Mouse (Mus musculus): Measurements from ENCODE around the gene Spata16. TPM values are rescaled to one million over a fixed set of nuclear protein-coding genes. Genes with fewer than 3 reads are reported as not detected.

The Spata16 gene
- polyA plus RNA-seq, 1 experiment from 2014 or later: not detected

DNA sequence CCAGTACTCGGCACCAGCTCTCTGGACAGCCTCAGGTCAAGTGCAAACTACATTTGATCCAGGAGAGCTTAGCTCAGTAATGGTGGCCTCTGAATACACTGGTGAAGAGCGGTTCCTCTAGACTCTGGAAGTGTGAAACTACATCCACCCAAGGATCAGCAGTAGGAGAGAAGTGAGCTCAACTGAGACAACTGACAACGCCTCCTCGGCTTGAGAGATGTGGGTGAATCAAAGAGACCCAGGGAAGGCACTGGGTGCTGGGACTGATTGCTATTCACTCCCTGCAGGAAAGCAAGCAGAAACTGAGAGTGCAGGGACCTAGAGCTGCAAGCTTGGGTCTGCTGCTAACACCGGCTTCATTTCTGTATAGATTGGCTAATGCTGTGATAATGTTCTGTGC is 210.5 kb downstream of the Spata16 start:
- WGBS: 87% methylated on average over 5 of the region's 5 CpGs
- Histone ChIP-seq H3K36me3 (ENCODE audit: control insufficient read depth, insufficient read depth, low read length) (no peaks in the 10 kb centered on the region), H3K4me3 (ENCODE audit: low read depth, low read length) (no peak overlapping the region), H3K27ac (ENCODE audit: low read depth, low read length) (no peak overlapping the region), H3K4me1 (replicated peaks; ENCODE audit: control insufficient read depth, insufficient read depth, low read length) (peaks cover 2% of the 10 kb centered on the region; the same call in 1 of the 2 replicates), H3K9me3 (ENCODE audit: control insufficient read depth, low read length) (no peaks in the 10 kb centered on the region), H3K27me3 (ENCODE audit: control insufficient read depth, insufficient read depth, low read length) (no peaks in the 10 kb centered on the region), H3K9ac (ENCODE audit: low read length) (no peak overlapping the region), H3K4me2 (ENCODE audit: low read depth, low read length, severe bottlenecking) (no peak overlapping the region)
- ATAC-seq (replicated peaks; ENCODE audit: low FRiP score): no peak
- DNase-seq (ENCODE audit: low spot score): no peak

DNA sequence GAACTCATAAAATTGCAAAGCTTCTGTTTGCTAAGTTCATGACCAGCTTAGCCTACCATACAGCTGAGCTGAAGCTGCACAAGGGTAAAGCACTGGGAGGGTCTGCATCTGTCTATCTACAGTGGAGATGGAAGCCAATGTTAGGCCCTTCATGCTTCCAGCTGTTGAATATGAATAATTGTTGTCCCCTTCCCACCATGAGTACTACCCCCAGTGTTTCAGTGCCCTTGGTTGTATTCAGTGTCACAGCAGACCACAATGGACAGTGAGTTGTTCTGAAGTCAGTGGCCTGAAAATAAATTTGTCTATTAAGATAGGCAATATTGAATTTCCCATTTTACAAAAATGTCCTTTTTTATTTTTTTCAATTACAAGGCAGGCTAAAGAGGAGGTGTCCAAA is 212.8 kb downstream of the Spata16 start:
- peaks cover 2% of the 10 kb centered on the region; the same call in 1 of the 2 replicates for H3K4me1 ChIP-seq (replicated peaks; ENCODE audit: control insufficient read depth, insufficient read depth, low read length)
- H3K9me3 ChIP-seq (ENCODE audit: control insufficient read depth, low read length): no peaks in the 10 kb centered on the region
- no peak overlapping the region for H3K27ac ChIP-seq (ENCODE audit: low read depth, low read length)
- no peak for ATAC-seq (replicated peaks; ENCODE audit: low FRiP score)
- H3K4me3 ChIP-seq (ENCODE audit: low read depth, low read length): no peak overlapping the region
- no peak for DNase-seq (ENCODE audit: low spot score)
- H3K9ac ChIP-seq (ENCODE audit: low read length): no peak overlapping the region
- no peaks in the 10 kb centered on the region for H3K36me3 ChIP-seq (ENCODE audit: control insufficient read depth, insufficient read depth, low read length)
- no peak overlapping the region for H3K4me2 ChIP-seq (ENCODE audit: low read depth, low read length, severe bottlenecking)
- H3K27me3 ChIP-seq (ENCODE audit: control insufficient read depth, insufficient read depth, low read length): no peaks in the 10 kb centered on the region

GRCm38 (mm10) chr3:26850691-26851563 is 213.5 kb downstream of the Spata16 start:
- 42% methylated on average over 9 of the region's 9 CpGs for WGBS
- Histone ChIP-seq H3K27ac (ENCODE audit: low read depth, low read length) (no peak overlapping the region), H3K9me3 (ENCODE audit: control insufficient read depth, low read length) (no peaks in the 10 kb centered on the region), H3K9ac (ENCODE audit: low read length) (no peak overlapping the region), H3K36me3 (ENCODE audit: control insufficient read depth, insufficient read depth, low read length) (no peaks in the 10 kb centered on the region), H3K27me3 (ENCODE audit: control insufficient read depth, insufficient read depth, low read length) (no peaks in the 10 kb centered on the region), H3K4me2 (ENCODE audit: low read depth, low read length, severe bottlenecking) (no peak overlapping the region), H3K4me1 (replicated peaks; ENCODE audit: control insufficient read depth, insufficient read depth, low read length) (peaks cover 2% of the 10 kb centered on the region; the same call in 1 of the 2 replicates), H3K4me3 (ENCODE audit: low read depth, low read length) (no peak overlapping the region)
- ATAC-seq (replicated peaks; ENCODE audit: low FRiP score) (peak; percentile 53; the same call in 1 of the 2 replicates), DNase-seq (ENCODE audit: low spot score) (no peak)

DNA sequence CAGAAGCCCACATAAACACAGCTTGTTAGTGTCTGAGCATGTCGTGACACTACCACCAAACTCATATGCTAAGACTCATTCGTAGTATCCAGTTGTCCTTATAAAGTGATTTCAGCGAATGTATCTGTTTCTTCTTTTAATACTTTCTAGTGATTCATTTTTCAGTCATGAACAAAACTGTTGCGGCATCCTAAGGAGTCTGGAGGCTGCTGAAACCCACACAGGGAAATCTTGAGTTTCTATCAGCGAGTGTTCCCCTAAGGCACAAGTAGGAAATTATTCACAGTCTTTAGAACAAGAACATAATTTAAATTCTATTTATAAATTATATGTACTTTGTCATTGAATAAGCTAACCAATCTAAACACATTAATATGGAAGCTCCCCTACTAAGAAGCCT is 216.1 kb downstream of the Spata16 start:
- Histone ChIP-seq H3K27ac (ENCODE audit: low read depth, low read length) (no peak overlapping the region), H3K9me3 (ENCODE audit: control insufficient read depth, low read length) (no peaks in the 10 kb centered on the region), H3K36me3 (ENCODE audit: control insufficient read depth, insufficient read depth, low read length) (no peaks in the 10 kb centered on the region), H3K4me3 (ENCODE audit: low read depth, low read length) (no peak overlapping the region), H3K9ac (ENCODE audit: low read length) (no peak overlapping the region), H3K4me1 (replicated peaks; ENCODE audit: control insufficient read depth, insufficient read depth, low read length) (peaks cover 2% of the 10 kb centered on the region; the same call in 1 of the 2 replicates), H3K27me3 (ENCODE audit: control insufficient read depth, insufficient read depth, low read length) (no peaks in the 10 kb centered on the region), H3K4me2 (ENCODE audit: low read depth, low read length, severe bottlenecking) (no peak overlapping the region)
- DNase-seq (ENCODE audit: low spot score) (no peak), ATAC-seq (replicated peaks; ENCODE audit: low FRiP score) (no peak)
- 90% methylated on average over 5 of the region's 5 CpGs for WGBS

- WGBS: 89% methylated on average over 2 of the region's 2 CpGs
Observed at GRCm38 (mm10) chr3:26874706-26875105, 237.3 kb downstream of the Spata16 start.

DNA sequence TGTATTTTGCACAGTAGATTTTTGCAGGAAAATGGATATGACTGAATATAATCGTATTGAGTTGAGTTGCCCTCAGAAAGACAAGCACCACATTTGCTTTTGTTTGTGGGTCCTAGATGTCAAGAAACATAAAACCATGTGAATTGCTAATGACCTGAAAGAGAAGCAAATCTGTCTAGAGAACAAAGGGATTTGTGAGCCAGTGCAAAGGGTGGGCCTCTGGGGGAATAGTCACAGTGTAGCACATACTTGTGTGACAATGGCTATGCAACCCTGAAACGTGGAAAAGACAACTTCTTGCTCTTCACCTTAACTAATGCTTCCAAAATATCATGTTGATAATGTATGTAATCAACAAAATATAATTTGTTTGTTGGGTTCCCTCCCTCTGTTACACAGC is 239.9 kb downstream of the Spata16 start:
- Histone ChIP-seq H3K4me1 (replicated peaks; ENCODE audit: control insufficient read depth, insufficient read depth, low read length) (no peaks in the 10 kb centered on the region), H3K36me3 (ENCODE audit: control insufficient read depth, insufficient read depth, low read length) (no peaks in the 10 kb centered on the region), H3K9ac (ENCODE audit: low read length) (no peak overlapping the region), H3K4me3 (ENCODE audit: low read depth, low read length) (no peak overlapping the region), H3K27ac (ENCODE audit: low read depth, low read length) (no peak overlapping the region), H3K27me3 (ENCODE audit: control insufficient read depth, insufficient read depth, low read length) (no peaks in the 10 kb centered on the region), H3K9me3 (ENCODE audit: control insufficient read depth, low read length) (no peaks in the 10 kb centered on the region), H3K4me2 (ENCODE audit: low read depth, low read length, severe bottlenecking) (no peak overlapping the region)
- 53% methylated on average over 2 of the region's 2 CpGs for WGBS
- DNase-seq (ENCODE audit: low spot score) (no peak), ATAC-seq (replicated peaks; ENCODE audit: low FRiP score) (no peak)

More at GRCm38 (mm10) chr3:26874706-26875105, 237.3 kb downstream of the Spata16 start:
- no peaks in the 10 kb centered on the region for H3K36me3 ChIP-seq (ENCODE audit: control insufficient read depth, insufficient read depth, low read length)
- ATAC-seq (replicated peaks; ENCODE audit: low FRiP score) (no peak), DNase-seq (ENCODE audit: low spot score) (no peak)
- H3K9me3 ChIP-seq (ENCODE audit: control insufficient read depth, low read length): no peaks in the 10 kb centered on the region
- H3K4me3 ChIP-seq (ENCODE audit: low read depth, low read length): no peak overlapping the region
- no peak overlapping the region for H3K4me2 ChIP-seq (ENCODE audit: low read depth, low read length, severe bottlenecking)
- no peaks in the 10 kb centered on the region for H3K27me3 ChIP-seq (ENCODE audit: control insufficient read depth, insufficient read depth, low read length)
- no peak overlapping the region for H3K9ac ChIP-seq (ENCODE audit: low read length)
- no peak overlapping the region for H3K27ac ChIP-seq (ENCODE audit: low read depth, low read length)
- H3K4me1 ChIP-seq (replicated peaks; ENCODE audit: control insufficient read depth, insufficient read depth, low read length): no peaks in the 10 kb centered on the region

- Histone ChIP-seq H3K4me3 (ENCODE audit: low read depth, low read length) (no peak overlapping the region), H3K4me2 (ENCODE audit: low read depth, low read length, severe bottlenecking) (no peak overlapping the region), H3K4me1 (replicated peaks; ENCODE audit: control insufficient read depth, insufficient read depth, low read length) (no peaks in the 10 kb centered on the region), H3K27ac (ENCODE audit: low read depth, low read length) (no peak overlapping the region), H3K9ac (ENCODE audit: low read length) (no peak overlapping the region), H3K36me3 (ENCODE audit: control insufficient read depth, insufficient read depth, low read length) (no peaks in the 10 kb centered on the region), H3K27me3 (ENCODE audit: control insufficient read depth, insufficient read depth, low read length) (no peaks in the 10 kb centered on the region), H3K9me3 (ENCODE audit: control insufficient read depth, low read length) (no peaks in the 10 kb centered on the region)
- 90% methylated on average over 1 of the region's 1 CpGs for WGBS
- no peak for DNase-seq (ENCODE audit: low spot score)
- no peak for ATAC-seq (replicated peaks; ENCODE audit: low FRiP score)
Observed at GRCm38 (mm10) chr3:26916607-26917006, 279.2 kb downstream of the Spata16 start.

DNA sequence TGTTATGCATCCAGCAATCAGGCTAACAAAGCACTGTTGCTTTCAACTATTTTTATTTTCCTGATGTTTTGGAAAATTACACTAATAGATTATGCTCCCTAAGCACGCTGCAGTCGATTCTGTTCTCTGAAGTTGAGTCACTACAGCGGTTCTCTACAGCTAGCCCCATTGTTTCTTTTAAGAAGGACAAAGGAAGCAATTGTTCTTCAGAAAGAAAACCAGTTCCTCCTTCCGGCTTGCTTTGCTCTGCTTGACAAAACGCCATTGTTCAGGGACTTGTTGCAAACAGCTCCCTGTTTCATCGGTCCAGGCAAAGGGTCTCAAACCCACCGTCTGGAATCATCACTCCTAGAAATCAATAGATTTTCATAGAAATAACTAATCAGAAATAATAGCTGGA is 283.6 kb downstream of the Spata16 start:
- Histone ChIP-seq H3K4me3 (ENCODE audit: low read depth, low read length) (no peak overlapping the region), H3K4me1 (replicated peaks; ENCODE audit: control insufficient read depth, insufficient read depth, low read length) (no peaks in the 10 kb centered on the region), H3K9me3 (ENCODE audit: control insufficient read depth, low read length) (no peaks in the 10 kb centered on the region), H3K27me3 (ENCODE audit: control insufficient read depth, insufficient read depth, low read length) (no peaks in the 10 kb centered on the region), H3K9ac (ENCODE audit: low read length) (no peak overlapping the region), H3K27ac (ENCODE audit: low read depth, low read length) (no peak overlapping the region), H3K4me2 (ENCODE audit: low read depth, low read length, severe bottlenecking) (no peak overlapping the region), H3K36me3 (ENCODE audit: control insufficient read depth, insufficient read depth, low read length) (no peaks in the 10 kb centered on the region)
- 31% methylated on average over 7 of the region's 7 CpGs for WGBS
- no peak for ATAC-seq (replicated peaks; ENCODE audit: low FRiP score)
- DNase-seq (ENCODE audit: low spot score): no peak

GRCm38 (mm10) chr3:26921576-26921975 is 284.2 kb downstream of the Spata16 start:
- Histone ChIP-seq H3K27me3 (ENCODE audit: control insufficient read depth, insufficient read depth, low read length) (no peaks in the 10 kb centered on the region), H3K27ac (ENCODE audit: low read depth, low read length) (no peak overlapping the region), H3K36me3 (ENCODE audit: control insufficient read depth, insufficient read depth, low read length) (no peaks in the 10 kb centered on the region), H3K9ac (ENCODE audit: low read length) (no peak overlapping the region), H3K9me3 (ENCODE audit: control insufficient read depth, low read length) (no peaks in the 10 kb centered on the region), H3K4me2 (ENCODE audit: low read depth, low read length, severe bottlenecking) (no peak overlapping the region), H3K4me3 (ENCODE audit: low read depth, low read length) (no peak overlapping the region), H3K4me1 (replicated peaks; ENCODE audit: control insufficient read depth, insufficient read depth, low read length) (no peaks in the 10 kb centered on the region)
- 89% methylated on average over 2 of the region's 2 CpGs for WGBS
- no peak for DNase-seq (ENCODE audit: low spot score)
- ATAC-seq (replicated peaks; ENCODE audit: low FRiP score): no peak
